Mouse (Mus musculus): ENCODE measurements around the gene Exog.

The Exog gene

DNA sequence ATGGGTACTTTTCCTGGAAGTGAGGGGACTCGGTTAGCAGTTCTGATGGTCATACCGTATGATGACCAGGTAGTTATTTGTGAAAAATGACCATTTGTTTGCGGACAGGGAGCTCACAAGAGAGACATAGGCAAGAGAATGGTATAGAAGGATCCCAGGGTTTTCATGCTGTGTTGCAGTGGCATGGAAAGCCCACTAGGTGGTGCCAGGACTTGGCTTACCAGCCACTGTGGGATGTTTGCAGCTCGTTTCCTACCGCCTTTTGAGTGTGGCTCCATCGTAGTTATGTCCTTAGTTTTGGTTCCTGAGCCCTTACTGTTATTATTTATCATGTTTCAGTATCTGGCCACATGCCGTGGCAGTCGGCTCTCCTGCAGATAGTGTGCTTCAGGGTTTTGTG, 15.7 kb downstream of the Exog start:
- in situ Hi-C loops (cut with MboI): no loop called here

DNA sequence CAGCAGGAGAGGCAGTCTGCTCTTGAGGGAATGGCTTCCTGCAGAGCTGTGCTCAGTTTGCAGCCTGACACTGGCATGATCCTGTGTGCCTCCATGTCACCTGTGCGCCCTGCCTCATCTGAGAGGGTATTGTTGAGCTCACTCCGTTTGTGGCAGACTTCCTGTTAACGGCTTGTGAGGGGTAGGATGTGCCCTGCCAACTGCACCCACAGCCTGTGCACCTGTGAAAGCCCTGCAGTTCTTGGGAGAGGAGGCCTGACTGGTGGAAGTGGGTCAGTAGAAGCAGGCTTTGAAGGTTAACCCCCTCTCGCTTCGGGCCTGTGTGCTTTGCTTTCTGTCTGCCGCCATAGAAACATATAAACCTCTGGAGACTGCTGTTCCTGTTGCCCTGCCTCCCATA, 20.3 kb downstream of the Exog start:
- in situ Hi-C loops (cut with MboI): no loop called here

DNA sequence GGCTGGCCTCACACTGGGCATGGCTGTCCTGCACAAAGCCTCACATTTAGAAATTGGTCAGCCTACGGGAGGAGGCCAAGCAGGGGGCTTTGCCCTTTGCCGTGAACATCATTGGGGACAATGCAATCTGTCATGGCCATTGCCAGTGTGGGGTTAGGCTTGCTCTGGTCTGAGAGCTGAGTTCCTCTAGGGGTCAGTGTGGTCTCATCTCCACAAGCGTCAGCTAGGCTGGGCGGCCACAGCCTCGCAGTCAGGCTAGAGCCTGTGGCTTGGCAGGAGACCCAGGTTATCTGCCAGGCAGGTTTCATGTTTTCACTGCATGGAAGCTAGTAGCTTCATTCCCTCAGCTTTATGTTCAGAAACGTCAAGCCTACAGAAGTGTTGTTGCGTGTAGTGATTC, 20.9 kb downstream of the Exog start:
- in situ Hi-C loops (cut with MboI): no loop called here

GRCm38 (mm10) chr9:119469691-119470353, 25.1 kb downstream of the Exog start:
- in situ Hi-C loops (cut with MboI): no loop called here

GRCm38 (mm10) chr9:119472412-119472918, 27.7 kb downstream of the Exog start:
- in situ Hi-C loops (cut with MboI): no loop called here

- in situ Hi-C loops (cut with MboI): no loop called here
Measured at GRCm38 (mm10) chr9:119473011-119473410, 28.3 kb downstream of the Exog start.

DNA sequence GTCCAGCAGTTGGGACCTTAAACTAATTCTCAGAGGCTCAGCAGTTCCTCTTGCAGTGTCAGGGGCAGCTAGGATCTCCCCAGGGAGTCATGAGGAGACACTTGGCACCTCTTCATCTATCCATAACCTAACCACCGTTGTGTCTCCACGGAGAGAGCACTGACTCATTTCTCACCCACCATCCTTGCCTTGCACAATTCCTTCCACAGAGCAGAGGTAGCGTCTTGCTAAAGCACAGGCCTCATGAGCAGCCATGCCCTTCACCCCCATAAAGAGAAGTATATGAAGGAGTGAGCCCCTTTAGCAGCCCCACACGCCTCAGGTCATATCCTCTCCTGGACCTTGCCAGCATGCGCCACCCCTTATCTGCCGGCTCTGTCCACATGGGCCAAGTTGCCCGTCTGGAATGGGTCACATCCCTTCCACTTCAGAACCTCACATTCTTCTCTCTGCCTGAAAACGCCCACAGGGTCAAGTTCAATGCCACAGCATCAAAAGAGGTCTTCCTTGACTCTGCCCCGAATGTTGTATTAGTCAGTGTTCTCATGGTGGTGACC, 28.9 kb downstream of the Exog start:
- in situ Hi-C loops (cut with MboI): no loop called here

- in situ Hi-C loops (cut with MboI): no loop called here
Measured at GRCm38 (mm10) chr9:119474717-119475611, 30.2 kb downstream of the Exog start.

DNA sequence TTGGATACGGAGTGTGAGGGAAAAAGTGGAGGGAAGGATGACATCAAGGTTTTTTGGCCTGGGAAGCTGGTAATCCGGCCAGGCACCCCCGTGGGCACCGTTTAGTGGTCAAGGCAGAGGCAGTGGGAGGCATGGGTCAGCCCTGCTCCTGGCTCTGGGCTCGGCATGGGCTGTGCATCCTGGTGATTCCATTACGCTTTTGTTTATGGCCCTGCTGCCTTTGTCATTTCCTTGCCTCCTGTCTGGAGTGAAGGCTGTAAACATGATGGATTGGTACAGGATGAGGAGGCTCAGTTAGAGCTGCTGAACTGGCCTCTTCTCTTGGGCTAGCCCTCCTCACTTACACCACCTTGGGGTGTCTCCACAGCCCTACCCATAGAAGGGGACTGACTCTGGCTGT, 33.0 kb downstream of the Exog start:
- in situ Hi-C loops (cut with MboI): no loop called here

GRCm38 (mm10) chr9:119478345-119478744, 33.6 kb downstream of the Exog start:
- in situ Hi-C loops (cut with MboI): no loop called here

DNA sequence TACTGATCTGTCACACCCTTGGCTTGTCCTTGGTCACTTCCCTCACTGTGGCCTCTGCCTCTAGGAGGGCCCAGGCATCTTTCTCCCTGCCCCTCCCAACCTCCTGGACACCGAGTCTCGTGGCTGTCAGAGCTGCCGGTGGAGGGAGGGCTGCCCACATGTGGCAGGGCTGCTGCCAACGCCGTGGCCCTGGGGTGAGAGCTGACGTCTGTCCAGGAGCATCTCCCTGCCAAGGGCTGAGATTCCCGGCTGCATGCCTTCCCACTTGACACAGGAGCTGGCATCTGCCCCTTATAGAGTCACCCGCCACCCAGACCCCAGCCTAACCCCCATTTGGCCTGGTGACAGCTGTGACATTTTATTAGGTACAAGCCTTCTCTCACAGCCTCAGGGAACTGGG, 34.6 kb downstream of the Exog start:
- in situ Hi-C loops (cut with MboI): no loop called here

DNA sequence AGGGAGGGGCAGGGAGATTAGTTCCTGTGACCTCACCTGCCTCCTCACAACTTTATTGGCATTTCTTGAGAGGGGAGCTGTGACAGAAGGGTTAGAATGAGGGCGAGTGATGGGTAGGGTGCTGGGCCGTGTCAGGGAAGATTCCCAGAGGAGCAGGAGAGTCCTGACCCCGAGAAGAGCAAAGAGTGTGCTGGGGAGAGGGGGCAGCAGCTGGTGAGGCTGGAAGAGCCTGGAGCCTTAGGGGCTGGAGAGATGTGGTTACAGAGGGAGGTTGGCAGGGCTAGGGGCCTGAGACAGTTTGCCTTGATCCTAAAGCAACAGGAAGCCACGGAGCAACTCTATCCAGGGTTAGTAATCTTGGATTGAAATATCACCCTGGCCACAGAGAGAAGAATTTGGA, 36.9 kb downstream of the Exog start:
- in situ Hi-C loops (cut with MboI): no loop called here

- in situ Hi-C loops (cut with MboI): no loop called here
Measured at GRCm38 (mm10) chr9:119483554-119484353, 39.0 kb downstream of the Exog start.

GRCm38 (mm10) chr9:119484420-119484819, 39.7 kb downstream of the Exog start:
- in situ Hi-C loops (cut with MboI): no loop called here

DNA sequence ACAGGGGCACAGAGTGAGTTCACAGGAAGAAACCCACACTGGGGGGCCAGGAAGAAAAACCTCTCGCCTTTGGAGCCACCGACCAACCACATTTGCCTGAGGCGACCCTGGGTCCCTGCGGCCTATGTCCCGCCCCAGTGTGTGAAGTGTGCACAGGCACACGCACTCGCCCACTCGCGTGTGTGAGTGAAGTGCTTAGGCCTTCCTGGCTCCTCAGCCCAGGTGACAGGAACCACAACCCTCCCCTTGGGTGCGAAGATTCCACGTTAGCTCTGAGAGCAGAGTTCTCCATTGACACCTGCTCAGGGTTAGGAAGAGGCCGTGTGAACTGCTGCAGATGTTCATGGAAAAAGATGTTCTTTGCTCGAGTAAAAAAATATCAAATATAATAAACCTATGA, 40.1 kb downstream of the Exog start:
- in situ Hi-C loops (cut with MboI): no loop called here

GRCm38 (mm10) chr9:119496354-119496753, 51.6 kb downstream of the Exog start:
- in situ Hi-C loops (cut with MboI): no loop called here

DNA sequence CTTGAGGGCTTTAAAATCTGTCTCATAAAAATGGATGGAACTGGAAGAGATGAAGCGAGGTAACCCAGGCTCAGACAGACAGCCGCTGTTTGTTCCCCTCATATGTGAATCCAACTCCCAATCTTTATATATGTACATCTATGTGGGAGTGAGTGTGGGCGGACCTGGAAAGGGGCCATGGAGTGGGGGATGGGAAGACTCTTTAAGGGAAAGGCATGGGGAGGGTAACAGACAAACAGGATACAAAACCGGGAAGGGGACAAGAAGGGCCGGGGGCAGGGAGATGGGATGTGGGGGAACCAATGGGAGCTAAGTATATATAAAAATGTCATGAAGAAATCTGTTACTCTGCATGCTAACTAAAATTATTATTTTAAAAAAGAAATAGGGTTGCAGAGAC, 52.2 kb downstream of the Exog start:
- in situ Hi-C loops (cut with MboI): no loop called here

GRCm38 (mm10) chr9:119497546-119498246, 53.0 kb downstream of the Exog start:
- in situ Hi-C loops (cut with MboI): no loop called here

GRCm38 (mm10) chr9:119498247-119498607, 53.5 kb downstream of the Exog start:
- in situ Hi-C loops (cut with MboI): no loop called here

DNA sequence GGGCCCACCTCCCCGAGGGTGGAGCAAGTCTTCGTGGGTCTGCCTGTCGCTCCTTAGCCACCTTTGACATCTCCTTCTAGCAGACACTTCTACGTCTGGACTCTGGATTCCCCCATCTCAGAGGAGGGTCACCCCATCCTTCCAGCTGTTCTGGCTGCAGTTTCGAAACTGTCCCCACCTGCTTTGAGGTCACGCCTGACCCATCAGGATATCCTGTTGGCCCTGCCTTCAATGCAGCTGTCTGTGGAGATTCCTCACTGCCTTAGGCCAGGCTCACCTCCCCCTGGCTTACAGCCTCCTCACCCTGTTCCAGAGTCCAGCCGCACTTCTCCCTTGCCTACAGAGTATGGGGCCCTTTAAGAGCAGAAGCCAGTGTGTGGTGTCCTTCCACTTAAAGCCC, 54.1 kb downstream of the Exog start:
- in situ Hi-C loops (cut with MboI): no loop called here

DNA sequence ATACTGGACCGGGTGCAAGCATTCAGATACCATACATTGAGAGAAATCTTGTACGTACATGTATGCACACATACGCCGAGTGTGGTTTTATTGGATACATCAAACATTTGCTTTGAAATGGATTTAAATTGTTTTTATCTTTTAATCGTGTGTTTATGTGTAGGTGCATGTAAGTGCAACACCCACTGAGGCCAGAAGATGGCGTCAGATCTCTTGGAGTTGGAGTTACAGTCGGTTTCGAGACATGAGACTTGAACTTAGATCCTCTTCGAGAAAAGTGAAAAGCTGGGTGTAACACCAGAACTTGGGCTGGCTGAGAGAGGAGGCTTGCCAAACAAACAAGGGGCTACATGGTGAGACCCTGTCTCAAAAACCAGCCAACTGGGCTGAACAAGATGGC, 58.9 kb downstream of the Exog start:
- in situ Hi-C loops (cut with MboI): no loop called here

Measured in mature B cell (primary cell).